Mouse (Mus musculus) heart, postnatal 36 days (tissue): ENCODE results near the gene Prkd2. TPM values are rescaled to one million over a fixed set of nuclear protein-coding genes. Genes with fewer than 3 reads are reported as not detected.

Experiments used
- DNase-seq, 2 experiments: peaks; one replicate each; pipeline ENCODE4 v3.0.0; 2021 to 2022
- intact Hi-C: fragments of 180-260 bp; cut with DNase I; formaldehyde crosslinking; loops from one replicate; pipeline ENCODE4 v1.15.1; 2025
- total RNA-seq, 2 experiments: library from RNA; stranded (reverse); gene quantifications; 2 replicates each; pipeline ENCODE4 v1.2.3; 2021

Gene Prkd2
- total RNA-seq, 2 experiments from 2014 or later = 17.8 to 19.3 TPM

- intact Hi-C loops = no loop called here
- no peak for DNase-seq
Observed at GRCm38 (mm10) chr7:16851636-16852035, 8.9 kb downstream of the Prkd2 start.

- intact Hi-C loops = no loop called here
- DNase-seq = peak; percentile 33 to 42
Observed at GRCm38 (mm10) chr7:16853302-16853831, 10.7 kb downstream of the Prkd2 start.

GRCm38 (mm10) chr7:16858336-16858735 lies 15.6 kb downstream of the Prkd2 start:
- DNase-seq = peak; percentile 36 to 46
- intact Hi-C loops = no loop called here

GRCm38 (mm10) chr7:16859902-16860651 lies 17.4 kb downstream of the Prkd2 start:
- intact Hi-C loops = loop anchor here (1.0 to 2.0 kb wide), 2 partner anchors 32 to 33 kb away; no protein-coding TSS in a partner anchor
- DNase-seq = peak; percentile 54 to 71

- DNase-seq = no peak
- intact Hi-C loops = no loop called here
Observed at GRCm38 (mm10) chr7:16867488-16867887, 24.8 kb downstream of the Prkd2 start.

- DNase-seq = no peak
- intact Hi-C loops = no loop called here
Observed at GRCm38 (mm10) chr7:16869497-16869896, 26.8 kb downstream of the Prkd2 start.

- intact Hi-C loops = no loop called here
- DNase-seq = no peak
Observed at GRCm38 (mm10) chr7:16871600-16871999, 28.9 kb downstream of the Prkd2 start.

GRCm38 (mm10) chr7:16872478-16872877 lies 29.8 kb downstream of the Prkd2 start:
- intact Hi-C loops = no loop called here
- DNase-seq = no peak

GRCm38 (mm10) chr7:16873392-16873791 lies 30.7 kb downstream of the Prkd2 start:
- no peak for DNase-seq
- intact Hi-C loops = no loop called here

GRCm38 (mm10) chr7:16874190-16874589 lies 31.5 kb downstream of the Prkd2 start:
- intact Hi-C loops = loop anchor here (1.0 kb wide), 1 partner anchor 18 kb away; no protein-coding TSS in a partner anchor
- DNase-seq = peak; percentile 82

- intact Hi-C loops = loop anchor here (1.0 kb wide), 1 partner anchor 17 kb away; no protein-coding TSS in a partner anchor
- DNase-seq = peak; percentile 98 to 99
Observed at GRCm38 (mm10) chr7:16874756-16875309, 32.1 kb downstream of the Prkd2 start.

GRCm38 (mm10) chr7:16875310-16875325 lies 32.4 kb downstream of the Prkd2 start, which contains the start of gene Dact3:
Dact3 (plus strand) TSS chr7:16875317.
- DNase-seq = no peak
- intact Hi-C loops = no loop called here

GRCm38 (mm10) chr7:16875326-16875725 lies 32.6 kb downstream of the Prkd2 start:
- intact Hi-C loops = no loop called here
- DNase-seq = no peak

GRCm38 (mm10) chr7:16876006-16876405 lies 33.3 kb downstream of the Prkd2 start:
- intact Hi-C loops = no loop called here
- no peak for DNase-seq

- DNase-seq = no peak
- intact Hi-C loops = no loop called here
Observed at GRCm38 (mm10) chr7:16876608-16877007, 33.9 kb downstream of the Prkd2 start.

- intact Hi-C loops = no loop called here
Observed at GRCm38 (mm10) chr7:16877717-16878116, 35.0 kb downstream of the Prkd2 start.

GRCm38 (mm10) chr7:16879796-16880547 lies 37.3 kb downstream of the Prkd2 start:
- intact Hi-C loops = no loop called here
- DNase-seq = peak; percentile 31 to 54

More at GRCm38 (mm10) chr7:16877717-16878116, 35.0 kb downstream of the Prkd2 start:
- DNase-seq = no peak

- no peak for DNase-seq
- intact Hi-C loops = no loop called here
Observed at GRCm38 (mm10) chr7:16880615-16881014, 37.9 kb downstream of the Prkd2 start.

GRCm38 (mm10) chr7:16883162-16883561 lies 40.5 kb downstream of the Prkd2 start:
- intact Hi-C loops = no loop called here

GRCm38 (mm10) chr7:16884334-16884733 lies 41.6 kb downstream of the Prkd2 start:
- intact Hi-C loops = no loop called here
- no peak for DNase-seq

More at GRCm38 (mm10) chr7:16883162-16883561, 40.5 kb downstream of the Prkd2 start:
- no peak for DNase-seq

GRCm38 (mm10) chr7:16885271-16885776 lies 42.6 kb downstream of the Prkd2 start:
- DNase-seq = no peak
- intact Hi-C loops = no loop called here
